Mouse (Mus musculus) heart, embryonic 16.5 days (tissue): ENCODE results near the gene Fbxw11. TPM values are rescaled to one million over a fixed set of nuclear protein-coding genes. Genes with fewer than 3 reads are reported as not detected.
"Not testable (repeated sequence)": the region's sequence is repeated elsewhere in the genome, so short reads cannot be mapped to it uniquely, and the experiment has no call there.

Experiments used
- ATAC-seq: fragments of 200-750 bp; cut with Nextera tagmentation; replicated peaks from 2 replicates; pipeline ENCODE4 v1.8.0; 2017; ENCODE audit warnings: moderate number of reproducible peaks; ENCODE audit not compliant: insufficient read depth, low FRiP score; ENCODE audit errors: extremely low read depth
- H3K27ac ChIP-seq: fragments of 300-500 bp; sonication (generic); 2 replicates; pipeline ENCODE4 v1.5.1; 2014; ENCODE audit warnings: mild to moderate bottlenecking, low read length, control low read depth, moderate library complexity
- H3K27me3 ChIP-seq: fragments of 300-500 bp; sonication (generic); 2 replicates; pipeline ENCODE4 v1.6.1; 2014; ENCODE audit warnings: low read length, mixed read lengths; ENCODE audit not compliant: control insufficient read depth, insufficient read depth
- H3K36me3 ChIP-seq: fragments of 300-500 bp; sonication (generic); 2 replicates; pipeline ENCODE4 v1.6.1; 2014; ENCODE audit not compliant: control insufficient read depth, insufficient read depth
- H3K4me1 ChIP-seq: fragments of 300-500 bp; sonication (generic); 2 replicates; pipeline ENCODE4 v1.6.1; 2014; ENCODE audit warnings: low read length, mixed read lengths; ENCODE audit not compliant: control insufficient read depth, insufficient read depth
- H3K4me2 ChIP-seq: fragments of 300-500 bp; sonication (generic); 2 replicates; pipeline ENCODE4 v1.6.1; 2014; ENCODE audit warnings: low read depth, mild to moderate bottlenecking, control low read depth, low read length
- H3K4me3 ChIP-seq: fragments of 300-500 bp; sonication (generic); 2 replicates; pipeline ENCODE4 v1.5.1; 2014; ENCODE audit warnings: mild to moderate bottlenecking, control low read depth, low read length
- H3K9ac ChIP-seq: fragments of 300-500 bp; sonication (generic); 2 replicates; pipeline ENCODE4 v1.6.1; 2014; ENCODE audit warnings: low read length, control low read depth
- H3K9me3 ChIP-seq: fragments of 300-500 bp; sonication (generic); replicated peaks from 2 replicates; pipeline ENCODE4 v1.6.1; 2016; ENCODE audit warnings: low read length; ENCODE audit not compliant: control insufficient read depth
- WGBS: fragments of 180-500 bp; shearing (Covaris S2); extraction: QIAGEN DNeasy Blood & Tissue Kit; methylation state at CpG from one replicate; pipeline ENCODE4 v1.1.7; 2014; 5-methylcytosine and 5-hydroxymethylcytosine counted together
- polyA plus RNA-seq: library from polyadenylated mRNA; unstranded; fragments of >200 nt; fragmentation: Nextera tagmentation; extraction: Ambion mirVana; gene quantifications from 2 replicates; pipeline ENCODE4 v1.2.1, GENCODE M21; 2015

Gene Fbxw11
- polyA plus RNA-seq, 1 experiment from 2014 or later = 63.5 TPM

- Histone ChIP-seq H3K4me2 (no peak overlapping the region), H3K36me3 (no peaks in the 10 kb centered on the region), H3K9me3 (no peaks in the 10 kb centered on the region), H3K4me1 (peaks cover 26% of the 10 kb centered on the region), H3K27me3 (no peaks in the 10 kb centered on the region), H3K9ac (no peak overlapping the region), H3K4me3 (no peak overlapping the region), H3K27ac (no peak overlapping the region)
- 93% methylated on average over 1 of the region's 1 CpGs for WGBS
- no peak for ATAC-seq
Observed at GRCm38 (mm10) chr11:32692834-32693233, 50.3 kb downstream of the Fbxw11 start.

GRCm38 (mm10) chr11:32693431-32694141 is 51.1 kb downstream of the Fbxw11 start:
- Histone ChIP-seq H3K9ac (no peak overlapping the region), H3K4me3 (no peak overlapping the region), H3K4me1 (peaks cover 27% of the 10 kb centered on the region), H3K36me3 (no peaks in the 10 kb centered on the region), H3K27me3 (no peaks in the 10 kb centered on the region), H3K27ac (no peak overlapping the region), H3K4me2 (no peak overlapping the region), H3K9me3 (no peaks in the 10 kb centered on the region)
- peak; percentile 20; the same call in 1 of the 2 replicates for ATAC-seq
- WGBS = 41% methylated on average over 7 of the region's 7 CpGs

GRCm38 (mm10) chr11:32694322-32695003 is 51.9 kb downstream of the Fbxw11 start:
- H3K36me3 ChIP-seq, H3K9me3 ChIP-seq, H3K4me2 ChIP-seq, H3K27me3 ChIP-seq, H3K9ac ChIP-seq, H3K4me3 ChIP-seq, ATAC-seq: not testable (repeated sequence)
- WGBS = 40% methylated on average over 9 of the region's 9 CpGs
- Histone ChIP-seq H3K27ac (peak overlapping the region; percentile 17; the same call in 1 of the 2 replicates), H3K4me1 (peaks cover 29% of the 10 kb centered on the region)

- H3K9me3 ChIP-seq = no peaks in the 10 kb centered on the region
- ATAC-seq = no peak
- no peak overlapping the region for H3K4me3 ChIP-seq
- no peaks in the 10 kb centered on the region for H3K36me3 ChIP-seq
- no peak overlapping the region for H3K9ac ChIP-seq
- no peak overlapping the region for H3K27ac ChIP-seq
- no peak overlapping the region for H3K4me2 ChIP-seq
- H3K4me1 ChIP-seq = peaks cover 38% of the 10 kb centered on the region
- 61% methylated on average over 2 of the region's 2 CpGs for WGBS
- H3K27me3 ChIP-seq = no peaks in the 10 kb centered on the region
Observed at GRCm38 (mm10) chr11:32696446-32697090, 54.0 kb downstream of the Fbxw11 start.

GRCm38 (mm10) chr11:32697695-32698094 is 55.2 kb downstream of the Fbxw11 start:
- peaks cover 47% of the 10 kb centered on the region for H3K4me1 ChIP-seq
- 56% methylated on average over 3 of the region's 3 CpGs for WGBS
- no peak for ATAC-seq

GRCm38 (mm10) chr11:32699913-32700493 is 57.5 kb downstream of the Fbxw11 start:
- H3K9ac ChIP-seq = no peak overlapping the region

More at GRCm38 (mm10) chr11:32697695-32698094, 55.2 kb downstream of the Fbxw11 start:
- Histone ChIP-seq H3K4me2 (no peak overlapping the region), H3K27ac (no peak overlapping the region), H3K27me3 (no peaks in the 10 kb centered on the region), H3K9me3 (no peaks in the 10 kb centered on the region), H3K36me3 (no peaks in the 10 kb centered on the region), H3K9ac (no peak overlapping the region), H3K4me3 (no peak overlapping the region)

GRCm38 (mm10) chr11:32701566-32701965 is 59.0 kb downstream of the Fbxw11 start:
- H3K36me3 ChIP-seq = no peaks in the 10 kb centered on the region
- no peaks in the 10 kb centered on the region for H3K9me3 ChIP-seq
- peak overlapping the region; percentile 5; the same call in 1 of the 2 replicates for H3K4me2 ChIP-seq
- H3K4me1 ChIP-seq = peaks cover 52% of the 10 kb centered on the region
- no peaks in the 10 kb centered on the region for H3K27me3 ChIP-seq
- peak overlapping the region; percentile 25 for H3K27ac ChIP-seq
- ATAC-seq = no peak
- 26% methylated on average over 3 of the region's 3 CpGs for WGBS
- H3K4me3 ChIP-seq = no peak overlapping the region
- no peak overlapping the region for H3K9ac ChIP-seq

More at GRCm38 (mm10) chr11:32699913-32700493, 57.5 kb downstream of the Fbxw11 start:
- no peak overlapping the region for H3K27ac ChIP-seq
- H3K4me3 ChIP-seq = no peak overlapping the region
- no peak for ATAC-seq
- H3K9me3 ChIP-seq = no peaks in the 10 kb centered on the region
- peaks cover 61% of the 10 kb centered on the region for H3K4me1 ChIP-seq
- WGBS = 63% methylated on average over 3 of the region's 3 CpGs
- H3K27me3 ChIP-seq = no peaks in the 10 kb centered on the region
- no peaks in the 10 kb centered on the region for H3K36me3 ChIP-seq
- H3K4me2 ChIP-seq = no peak overlapping the region

GRCm38 (mm10) chr11:32704241-32704890 is 61.8 kb downstream of the Fbxw11 start:
- Histone ChIP-seq H3K4me1 (peaks cover 41% of the 10 kb centered on the region), H3K9me3 (no peaks in the 10 kb centered on the region), H3K4me3 (no peak overlapping the region), H3K27ac (no peak overlapping the region), H3K9ac (no peak overlapping the region), H3K4me2 (no peak overlapping the region), H3K27me3 (no peaks in the 10 kb centered on the region), H3K36me3 (no peaks in the 10 kb centered on the region)
- no peak for ATAC-seq
- WGBS = 71% methylated on average over 6 of the region's 6 CpGs
